Mouse (Mus musculus): ENCODE data around the gene Trrap.

GRCm38 (mm10) chr5:144875892-144876291 is 108.4 kb downstream of the Trrap start:
- TF ChIP-seq CTCF (IDR thresholded peaks at IDR 0.05; ENCODE audit: borderline replicate concordance, control insufficient read depth, extremely low read depth, insufficient read depth, low read length, poor library complexity): peak; percentile 92
- no peak for TF ChIP-seq POLR2A (IDR thresholded peaks at IDR 0.05; ENCODE audit: control insufficient read depth, extremely low read depth, insufficient read depth, low read length, poor library complexity)

Data from thymus, adult 2 months (tissue).